Comparison of ENCODE assay signal across 31 mouse cellular contexts in the genomic region with DNA sequence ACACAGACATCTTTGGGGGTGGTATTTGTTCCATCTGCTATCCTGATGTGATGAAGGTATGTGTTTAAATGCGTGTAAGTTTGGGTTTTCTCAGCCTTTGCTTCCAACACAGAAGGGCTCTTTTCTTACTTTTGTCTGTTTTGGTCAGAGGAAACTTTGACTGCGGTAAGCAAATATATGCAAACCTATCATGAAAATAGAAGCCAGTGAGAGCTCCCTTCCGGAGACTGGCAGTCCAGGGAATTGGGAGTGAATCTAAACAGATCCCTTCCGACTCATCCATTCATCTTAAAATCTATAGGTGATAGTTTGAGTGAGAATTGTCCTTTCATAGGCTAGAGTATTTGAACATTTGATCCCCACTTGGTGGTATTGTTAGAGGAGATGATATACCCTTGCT. TPM values are rescaled to one million over a fixed set of nuclear protein-coding genes. Genes with fewer than 3 reads are reported as not detected.
"Had no signal": no experiment of that assay in that cellular context is flagged by ENCODE, and none has a peak within 500 bp of the region (broad histone marks: within the 10 kb centered on the region; RNA-seq: fewer than 3 reads in every experiment).

No protein-coding gene starts in this region.

- H3K27ac ChIP-seq: embryonic facial prominence, embryonic 10.5 days; embryonic facial prominence, embryonic 12.5 days; embryonic facial prominence, embryonic 13.5 days; embryonic facial prominence, embryonic 15.5 days; forebrain, embryonic 10.5 days; forebrain, embryonic 12.5 days; forebrain, embryonic 13.5 days; forebrain, embryonic 15.5 days; gastrocnemius, adult 2 months; heart, adult 2 months had no signal

- H3K27me3 ChIP-seq: embryonic facial prominence, embryonic 12.5 days; embryonic facial prominence, embryonic 13.5 days; embryonic facial prominence, embryonic 15.5 days; forebrain, embryonic 15.5 days had no signal

- H3K36me3 ChIP-seq: embryonic facial prominence, embryonic 10.5 days; embryonic facial prominence, embryonic 12.5 days; embryonic facial prominence, embryonic 13.5 days; embryonic facial prominence, embryonic 15.5 days; forebrain, embryonic 10.5 days; forebrain, embryonic 12.5 days; forebrain, embryonic 15.5 days had no signal

- H3K9me3 ChIP-seq: embryonic facial prominence, embryonic 10.5 days; embryonic facial prominence, embryonic 12.5 days; embryonic facial prominence, embryonic 13.5 days; embryonic facial prominence, embryonic 15.5 days; forebrain, embryonic 10.5 days; forebrain, embryonic 12.5 days; forebrain, embryonic 13.5 days; forebrain, embryonic 15.5 days had no signal

- DNase-seq: cerebellum, adult 9-10 months; cerebellum, adult 9-11 months; cerebellum, postnatal 10 days; cerebellum, postnatal 14 days; cerebellum, postnatal 25 days; cerebellum, postnatal 36 days; embryo, embryonic 11 days; forebrain, postnatal 0 days; gastrocnemius, adult 2 months; gastrocnemius, postnatal 10 days; gastrocnemius, postnatal 14 days; gastrocnemius, postnatal 25 days; gastrocnemius, postnatal 36 days; heart, adult 11 months; heart, adult 18-20 months; heart, adult 2 months had no signal

- H3K4me1 ChIP-seq: embryonic facial prominence, embryonic 10.5 days; embryonic facial prominence, embryonic 12.5 days; embryonic facial prominence, embryonic 13.5 days; embryonic facial prominence, embryonic 15.5 days; forebrain, embryonic 10.5 days; forebrain, embryonic 12.5 days; forebrain, embryonic 13.5 days; forebrain, embryonic 15.5 days had no signal

- H3K9ac ChIP-seq: embryonic facial prominence, embryonic 12.5 days; embryonic facial prominence, embryonic 13.5 days; embryonic facial prominence, embryonic 15.5 days; forebrain, embryonic 12.5 days; forebrain, embryonic 13.5 days; forebrain, embryonic 15.5 days; forebrain, postnatal 0 days had no signal

- H3K4me2 ChIP-seq: embryonic facial prominence, embryonic 12.5 days; embryonic facial prominence, embryonic 13.5 days; embryonic facial prominence, embryonic 15.5 days; forebrain, embryonic 12.5 days; forebrain, embryonic 13.5 days; forebrain, embryonic 15.5 days had no signal

- H3K4me3 ChIP-seq: embryonic facial prominence, embryonic 10.5 days; embryonic facial prominence, embryonic 12.5 days; embryonic facial prominence, embryonic 13.5 days; embryonic facial prominence, embryonic 15.5 days; erythroblast, embryonic 14.5 days; forebrain, embryonic 10.5 days; forebrain, embryonic 12.5 days; forebrain, embryonic 13.5 days; forebrain, embryonic 15.5 days; gastrocnemius, adult 2 months; heart, adult 2 months had no signal

RNA-seq across cellular contexts. Expression of gene Tomt, which starts 17.7 kb away (rescaled TPM):
- total RNA-seq: forebrain, postnatal 0 days; gastrocnemius, adult 18-20 months; gastrocnemius, adult 2 months; gastrocnemius, adult 8-10 months; gastrocnemius, postnatal 10 days; gastrocnemius, postnatal 14 days; gastrocnemius, postnatal 25 days; gastrocnemius, postnatal 36 days; granulocyte monocyte progenitor cell, adult 5-6 weeks; heart, adult 18-20 months; heart, adult 2 months; heart, adult 8-10 months had no signal
- polyA plus RNA-seq: erythroblast, embryonic 14.5 days; heart, adult 2 months had no signal

RNA-seq across cellular contexts. Expression of gene Folr1, which starts 17.9 kb away (rescaled TPM):
- total RNA-seq: common myeloid progenitor, adult 5-6 weeks; granulocyte monocyte progenitor cell, adult 5-6 weeks; heart, adult 18-20 months; heart, adult 2 months had no signal
- polyA plus RNA-seq: erythroblast, embryonic 14.5 days had no signal

RNA-seq across cellular contexts. Expression of gene Folr2, which starts 31.5 kb away (rescaled TPM):
- total RNA-seq: common myeloid progenitor, adult 5-6 weeks; granulocyte monocyte progenitor cell, adult 5-6 weeks had no signal
- polyA plus RNA-seq: embryonic facial prominence, embryonic 11.5 days; embryonic facial prominence, embryonic 12.5 days; erythroblast, embryonic 14.5 days had no signal
